Mouse (Mus musculus) central nervous system, embryonic 14 days (tissue): Measurements from ENCODE around the gene Endou. TPM values are rescaled to one million over a fixed set of nuclear protein-coding genes. Genes with fewer than 3 reads are reported as not detected.

Experiments used
- polyA plus RNA-seq: library from polyadenylated mRNA; depleted of rRNA; stranded (reverse); fragments of >200 nt; gene quantifications from 2 replicates; pipeline ENCODE4 v1.2.3, GENCODE M21; 2012; rRNA removed

Endou gene
- polyA plus RNA-seq, result 0.26 and 1.2 TPM in 2 replicates

DNA sequence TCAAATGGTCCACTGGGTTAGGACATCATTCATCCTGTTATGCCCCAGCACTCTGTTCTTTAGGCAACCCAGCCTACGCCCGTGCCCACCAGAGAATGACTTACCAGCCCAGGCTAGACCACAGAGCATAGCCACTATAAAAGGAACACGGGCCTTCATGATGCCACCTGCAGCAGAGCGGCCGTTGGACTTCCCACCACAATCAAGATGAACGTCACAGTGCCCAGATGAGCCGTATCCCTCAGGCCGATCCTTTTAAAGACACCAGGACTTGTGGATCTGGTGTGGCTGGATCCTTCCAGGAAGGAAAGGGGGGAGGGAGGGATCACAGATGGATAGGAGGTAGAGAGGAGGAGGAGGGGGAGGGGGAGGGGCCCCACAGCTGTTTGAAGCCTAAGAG, at the start of gene Endou:
Endou (minus strand) TSS at position 229 of the 400 bp plus-strand sequence.

DNA sequence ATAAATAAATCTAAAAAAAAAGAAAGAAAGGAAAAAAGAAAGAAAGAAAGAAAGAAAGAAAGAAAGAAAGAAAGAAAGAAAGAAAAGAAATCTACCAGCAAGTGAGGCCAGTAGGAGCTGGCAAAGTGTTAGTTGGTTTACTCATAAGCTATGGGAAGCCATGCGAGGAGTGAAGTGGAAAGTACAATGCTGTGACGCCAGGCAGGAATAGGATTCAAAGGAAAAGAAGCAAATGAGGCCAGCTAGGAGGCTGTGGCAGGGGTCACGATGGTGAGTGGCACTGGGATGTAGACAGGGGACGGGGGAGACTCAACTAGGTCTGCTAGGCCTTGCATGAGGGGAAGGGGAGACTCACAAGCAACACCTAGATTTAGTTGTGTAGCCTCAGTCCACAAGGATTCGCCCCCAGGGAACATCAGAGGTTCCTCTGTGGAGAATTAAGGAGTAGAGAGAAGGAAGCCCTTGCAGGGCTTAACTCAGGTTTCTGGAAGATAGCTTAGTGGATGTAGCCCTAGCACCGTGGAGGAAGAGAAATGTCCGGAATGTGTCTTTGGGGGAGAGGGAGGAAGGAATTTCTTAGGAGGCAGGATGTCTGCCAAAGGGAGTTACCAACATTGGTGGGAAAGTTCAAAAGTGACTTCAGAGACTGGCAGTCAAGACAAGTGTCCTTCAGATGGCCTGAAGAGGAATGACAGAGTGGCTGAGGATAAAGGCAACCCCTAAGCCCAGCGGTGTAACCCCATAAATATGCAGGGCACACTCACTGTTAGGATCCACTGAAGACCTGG, 47.4 kb upstream of the Endou start, which contains the start of gene Slc48a1:
Slc48a1 (plus strand) TSS at position 210 of the 788 bp plus-strand sequence.

DNA sequence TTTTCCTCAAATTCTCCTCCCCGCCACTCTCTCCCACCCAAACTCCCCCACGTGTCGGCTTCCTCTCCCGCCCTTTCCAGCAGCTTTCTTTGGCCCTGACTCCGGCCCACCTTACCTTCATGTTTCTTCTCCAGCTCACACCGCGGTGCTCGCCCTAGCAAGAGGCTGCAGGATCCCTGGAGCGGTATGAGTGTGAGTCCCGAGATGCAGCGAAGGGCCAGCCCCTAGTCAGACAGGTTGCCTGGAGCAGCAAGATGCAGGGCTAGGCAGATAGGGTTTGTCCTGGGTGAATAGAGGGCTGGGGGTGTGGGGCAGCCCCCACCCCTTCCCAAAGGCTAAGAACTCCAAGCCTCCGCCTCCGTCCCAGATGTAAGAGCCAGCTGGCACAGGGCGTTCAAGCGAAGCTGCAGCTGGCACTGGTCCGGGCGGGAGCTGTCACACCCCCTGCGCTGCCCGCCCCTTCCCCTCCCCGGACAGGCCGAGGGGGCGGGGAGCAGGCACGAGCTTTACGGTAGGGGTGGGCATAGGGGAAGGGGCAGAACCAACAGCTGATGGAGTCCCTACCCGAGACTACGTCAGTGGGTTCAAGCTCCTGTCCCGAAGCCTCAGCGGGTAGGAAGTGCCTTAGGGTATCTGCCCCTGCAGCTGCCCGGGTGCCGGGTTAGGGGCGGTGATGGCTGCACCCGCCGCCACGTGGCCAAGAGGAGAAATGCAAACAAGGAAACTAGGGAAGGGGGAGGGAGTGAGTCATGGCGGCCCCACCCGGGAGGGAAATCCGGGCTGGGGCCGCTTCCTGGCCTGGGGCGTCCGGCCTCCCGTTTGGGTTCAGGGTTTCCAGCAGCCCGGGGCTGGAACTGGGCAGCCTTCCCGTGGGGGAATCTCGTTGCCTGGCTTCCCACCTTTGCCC, 36.4 kb upstream of the Endou start, which contains the start of gene Rapgef3:
Rapgef3 (minus strand) TSS at position 693 of the 907 bp plus-strand sequence.

DNA sequence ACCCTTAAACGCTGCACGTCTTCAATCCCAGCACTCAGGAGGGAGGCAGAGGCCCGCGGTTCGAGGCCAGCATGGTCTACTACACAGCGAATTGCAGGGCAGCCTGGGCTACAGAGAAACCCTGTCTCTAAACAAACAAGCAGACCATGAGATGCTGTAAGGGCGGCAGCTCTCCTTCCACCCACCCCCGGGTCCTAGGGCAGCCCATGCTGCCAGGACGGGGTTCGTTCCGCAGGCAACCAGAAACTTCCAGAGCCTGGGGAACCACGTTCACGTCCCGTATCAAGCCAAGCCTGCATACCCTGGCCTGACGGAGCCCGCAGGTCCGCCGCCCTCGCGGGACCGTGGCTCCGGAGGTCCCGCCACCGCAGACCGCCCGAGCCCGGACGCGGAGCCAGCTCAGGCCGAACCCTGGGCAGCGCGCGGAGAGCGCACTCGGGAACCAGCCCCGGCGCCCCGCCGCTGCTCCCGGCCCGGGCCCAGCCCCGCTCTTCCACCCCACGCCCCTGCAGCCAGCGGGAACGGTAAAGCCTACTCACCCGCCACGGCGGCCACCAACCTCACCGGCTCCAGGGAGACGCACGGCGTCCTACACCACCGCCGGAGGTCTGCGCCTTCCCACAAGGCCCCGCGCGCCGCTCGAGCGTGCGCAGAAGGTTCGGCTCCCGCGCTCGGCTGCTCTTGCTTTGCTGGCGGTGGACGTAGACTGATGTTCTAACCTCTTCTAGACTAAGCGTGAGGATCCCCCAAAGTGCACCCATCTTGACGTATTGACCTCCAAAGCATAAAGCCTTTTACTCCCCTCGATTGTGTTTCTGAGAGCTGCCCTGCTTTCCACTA, 25.7 kb downstream of the Endou start, which contains the start of gene Rpap3:
Rpap3 (minus strand) TSS at position 615 of the 840 bp plus-strand sequence.

Other genes with a start within 250 kb of the Endou start
- gene Rpap3, start 25.5 kb downstream of the Endou start, polyA plus RNA-seq, result 29.1 and 30.8 TPM in 2 replicates
- gene Rapgef3, start 36.6 kb upstream of the Endou start, polyA plus RNA-seq, result 14.1 and 17.6 TPM in 2 replicates
- gene Slc48a1, start 47.2 kb upstream of the Endou start, polyA plus RNA-seq, result 28.6 and 30.3 TPM in 2 replicates
- gene Hdac7, start 113.2 kb upstream of the Endou start, polyA plus RNA-seq, result 64.9 and 81.7 TPM in 2 replicates
- 0.27 and 0.89 TPM in 2 replicates for gene Vdr, start 179.3 kb upstream of the Endou start, polyA plus RNA-seq
- 56.7 and 63.4 TPM in 2 replicates for gene Tmem106c, start 232.9 kb upstream of the Endou start, polyA plus RNA-seq